Mouse (Mus musculus) frontal cortex, postnatal 14 days (tissue): ENCODE measurements around the gene Tmem201.
A peak's percentile ranks its signal among the peaks of the same experiment; 100 is the strongest.

Experiments
- DNase-seq, 2 experiments: peaks; one replicate each; pipeline ENCODE4 v3.0.0; 2022; ENCODE audit warnings: low spot score in 2 of 2

Tmem201 gene

DNA sequence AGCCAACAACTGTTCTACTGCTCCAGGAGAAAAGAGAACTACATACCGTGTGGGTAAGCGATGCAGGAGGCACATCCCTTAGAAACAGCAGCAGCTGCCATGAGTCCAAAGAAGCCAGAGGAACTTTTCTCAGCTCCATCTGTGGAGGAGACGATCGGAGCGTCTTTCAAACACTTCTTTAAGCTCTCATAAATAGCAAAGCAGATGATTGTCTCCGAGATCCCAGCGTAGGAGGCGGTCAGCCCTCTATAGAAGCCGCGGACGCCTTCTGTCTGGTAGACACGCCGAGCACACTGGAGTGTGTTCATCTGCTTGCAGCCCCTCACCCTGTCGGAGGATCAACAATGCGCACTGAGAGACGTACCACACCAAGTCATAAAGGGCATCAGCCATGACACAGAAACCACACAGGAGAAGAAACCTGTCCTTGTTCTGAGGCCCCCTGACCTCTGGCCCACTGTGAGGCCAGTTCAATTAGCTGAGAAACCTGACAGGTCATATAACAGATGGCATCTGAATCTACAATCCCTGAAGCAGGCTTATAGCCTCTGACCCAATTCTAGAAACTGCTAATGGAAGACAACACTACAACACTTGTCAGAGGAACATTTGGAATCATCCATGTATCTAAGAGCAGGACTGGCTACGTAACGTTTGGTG is 11.3 kb upstream of the Tmem201 start:
- no peak for DNase-seq

DNA sequence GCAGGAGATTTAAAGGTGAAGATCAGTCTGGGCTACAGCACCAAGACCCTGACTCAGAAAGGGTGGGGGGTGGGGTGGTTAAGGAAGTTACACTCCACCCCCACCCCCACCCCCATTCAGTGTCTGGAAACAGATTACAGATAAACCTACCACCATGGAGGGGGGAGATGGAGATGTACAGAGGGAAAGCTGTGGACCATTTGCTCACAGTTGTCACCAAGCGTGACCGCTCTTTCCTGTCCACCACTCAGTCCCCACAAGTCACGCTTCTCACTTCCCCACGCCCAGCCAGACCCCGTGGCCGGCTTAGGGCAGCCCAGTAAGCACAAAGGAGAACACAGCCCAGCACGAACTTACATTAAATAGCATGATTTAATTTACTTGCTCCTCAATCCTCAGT is 6.3 kb upstream of the Tmem201 start:
- no peak for DNase-seq

DNA sequence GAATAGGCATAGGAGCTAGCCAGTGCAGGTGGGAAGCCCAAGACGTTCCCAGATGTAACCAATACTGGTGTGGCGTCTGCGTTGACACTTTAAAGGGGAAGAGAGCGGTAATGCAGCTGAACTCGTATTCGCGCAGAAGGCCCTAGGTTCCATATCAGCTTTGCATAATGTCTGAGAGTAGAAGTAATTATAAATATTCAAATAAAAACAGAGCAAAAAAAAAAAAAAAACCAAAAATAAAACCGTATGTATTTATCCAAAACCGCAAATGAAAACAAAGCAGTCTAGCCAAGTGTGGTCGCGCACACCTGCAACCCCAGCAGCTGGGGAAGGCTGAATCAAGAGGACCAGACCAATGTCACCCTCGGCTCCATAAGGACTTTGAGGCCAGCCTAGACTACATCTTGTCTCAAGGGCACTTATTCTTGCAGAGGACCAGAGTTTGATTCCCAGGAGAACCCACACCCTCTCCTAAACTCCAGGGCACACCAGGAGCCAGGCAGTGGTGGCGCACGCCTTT is 4.2 kb upstream of the Tmem201 start:
- no peak for DNase-seq

DNA sequence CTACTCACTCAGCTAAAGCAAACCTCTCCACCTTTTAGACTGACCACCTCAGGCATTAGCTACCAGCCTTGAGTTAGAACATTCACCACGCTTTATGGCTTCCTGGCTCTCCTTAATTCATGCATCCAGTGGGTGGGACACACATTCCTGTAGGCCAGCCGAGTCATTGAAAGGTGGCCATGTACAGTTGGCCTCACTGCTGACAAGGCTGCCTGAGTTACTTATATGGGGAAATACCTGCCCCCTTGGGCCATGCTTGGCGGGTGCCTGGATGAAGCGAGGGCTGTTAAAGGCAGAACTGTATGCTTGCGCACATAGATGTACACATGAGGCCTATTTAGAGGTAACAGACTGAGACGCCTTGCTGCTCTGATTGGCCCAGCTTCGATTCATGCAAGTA is 2.5 kb upstream of the Tmem201 start:
- DNase-seq: no peak

DNA sequence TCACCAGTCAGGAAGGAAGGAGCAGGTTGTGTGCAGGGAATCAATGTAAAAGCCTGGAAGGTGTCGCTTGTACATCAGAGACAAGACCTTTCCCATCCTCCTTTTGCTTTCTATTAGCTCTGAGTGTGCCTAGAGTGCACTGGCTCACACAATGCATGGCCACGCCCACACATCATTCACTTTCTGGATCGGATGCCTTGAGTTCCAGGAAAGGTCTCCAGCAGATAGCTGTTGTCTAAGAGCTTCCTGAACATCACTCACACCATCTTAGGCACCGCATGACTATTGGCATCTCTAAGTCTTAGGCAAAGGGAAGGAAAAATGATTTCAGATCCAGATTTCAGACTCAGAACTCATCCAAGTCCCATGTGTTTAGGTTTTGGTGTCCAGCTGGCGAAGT is 1.6 kb upstream of the Tmem201 start:
- no peak for DNase-seq

DNA sequence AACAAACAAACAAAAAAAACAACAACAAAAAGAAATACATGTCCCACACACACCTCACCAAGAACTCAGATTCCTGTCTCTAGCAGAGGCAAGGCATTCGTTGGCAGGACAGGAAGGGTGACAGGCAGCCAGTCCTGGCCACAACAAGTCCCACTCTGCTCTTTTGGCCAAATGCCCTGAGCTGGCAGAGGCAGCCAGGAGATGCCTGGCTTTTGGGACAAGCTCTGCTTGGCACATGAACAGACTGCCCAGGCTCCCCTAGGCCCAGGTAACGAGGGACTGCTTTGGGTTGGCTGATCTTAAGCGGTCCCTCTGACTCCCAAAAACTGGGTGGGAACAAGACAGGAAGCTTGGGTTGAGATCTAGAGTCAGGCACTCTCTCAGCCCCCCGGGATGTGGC is 1.3 kb downstream of the Tmem201 start:
- no peak for DNase-seq

DNA sequence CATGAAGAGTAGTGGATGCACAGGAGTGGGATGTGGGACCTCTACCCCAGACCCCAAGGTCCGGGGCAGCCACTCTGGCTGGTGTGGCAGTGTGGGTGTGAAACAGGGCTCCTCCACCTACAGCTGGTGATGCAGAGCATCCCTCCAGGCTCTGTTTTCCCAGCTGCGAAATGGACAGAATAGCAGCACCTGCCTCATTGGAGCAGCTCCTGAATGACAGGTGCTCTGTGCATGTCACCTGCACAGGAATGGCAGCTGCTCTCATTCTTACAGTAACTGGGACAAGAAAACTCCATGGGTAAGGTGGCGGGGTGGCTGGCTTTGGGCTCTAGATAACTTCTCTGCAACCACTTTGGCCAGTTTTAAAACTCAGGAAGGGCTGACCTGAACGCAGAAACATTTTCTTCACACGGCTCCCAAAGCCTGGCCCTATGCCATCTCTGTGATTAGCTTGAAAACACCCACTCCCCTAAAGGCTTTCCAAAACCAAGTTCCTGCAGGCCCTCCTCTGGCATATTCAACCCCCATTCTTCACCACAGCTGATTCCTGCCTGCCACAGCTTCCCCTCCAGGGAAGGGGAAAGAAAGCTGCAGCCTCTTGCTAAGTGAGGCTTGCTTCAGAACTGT is 2.1 kb downstream of the Tmem201 start:
- DNase-seq: no peak

DNA sequence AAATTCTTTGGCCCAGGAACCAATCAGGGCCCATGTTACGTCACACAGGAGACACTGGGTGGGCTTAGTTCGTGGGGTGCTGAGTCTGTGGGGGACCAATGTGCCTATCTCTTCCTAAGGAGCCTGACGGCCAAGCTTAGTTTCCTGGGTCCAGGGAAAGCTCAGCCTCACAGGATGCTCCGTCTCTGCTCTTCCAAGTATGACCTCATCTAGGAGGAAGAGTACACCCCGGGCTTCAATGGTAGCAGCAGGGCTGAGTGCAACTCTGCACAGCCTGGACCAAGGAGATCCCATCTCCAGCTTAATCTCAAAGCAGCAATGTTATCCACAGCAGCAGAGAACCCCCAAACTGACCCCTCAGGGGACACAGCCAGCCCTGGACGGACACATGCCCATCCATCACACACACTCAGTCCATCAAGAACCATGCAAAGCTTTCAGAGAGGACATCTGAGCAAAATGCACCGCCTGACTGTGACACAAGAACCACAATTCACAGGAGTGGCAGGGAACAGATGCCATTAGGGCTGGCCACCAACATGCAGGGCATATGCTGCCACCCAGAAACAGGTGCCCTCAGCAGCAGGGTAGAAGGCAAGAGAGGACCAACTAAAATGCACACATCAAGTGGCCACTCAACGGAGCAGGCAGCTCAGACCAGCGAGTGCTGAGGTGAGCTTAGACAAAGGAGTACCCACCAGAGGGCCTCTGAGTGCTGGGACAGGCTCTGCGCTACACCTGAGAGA is 2.9 kb downstream of the Tmem201 start:
- DNase-seq: no peak

DNA sequence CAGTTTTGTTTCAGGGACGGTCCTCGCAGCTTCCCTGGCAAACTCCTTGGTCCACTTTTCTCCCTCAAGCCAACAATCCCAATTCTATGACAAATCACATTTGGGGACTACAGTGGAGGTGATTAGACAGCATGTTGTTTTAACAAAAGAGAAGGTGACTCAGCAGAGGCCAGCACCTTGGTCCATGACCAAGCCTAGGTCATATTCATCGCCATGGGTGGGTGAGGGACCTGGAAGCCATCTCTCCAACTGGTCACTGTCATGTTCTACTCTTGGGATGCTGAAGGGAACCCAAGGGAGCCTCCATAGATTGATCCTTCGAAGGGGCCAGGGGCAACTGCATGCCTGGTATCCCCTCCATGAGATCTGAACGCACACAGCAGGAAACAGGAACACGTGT is 3.6 kb downstream of the Tmem201 start:
- no peak for DNase-seq

DNA sequence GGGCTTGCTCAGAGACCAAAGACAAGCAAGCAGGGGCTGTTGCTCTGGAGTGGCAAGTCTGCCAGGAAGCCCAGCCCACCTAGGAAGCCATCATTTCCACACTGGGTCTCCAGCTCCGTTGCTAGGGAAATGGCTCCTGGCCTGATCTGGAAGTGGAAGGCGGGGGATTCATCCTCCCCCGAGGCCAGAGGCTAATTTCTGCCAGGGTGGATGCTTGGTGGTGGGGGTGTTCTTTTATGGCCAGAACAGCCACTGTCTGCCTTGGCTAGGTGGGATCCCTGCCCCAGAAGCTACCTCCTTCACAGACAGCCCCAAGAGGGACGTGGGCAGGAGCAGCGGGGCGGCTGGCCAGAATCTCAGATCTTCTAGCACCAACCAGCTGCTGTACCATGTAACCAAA is 4.1 kb downstream of the Tmem201 start:
- DNase-seq: no peak

DNA sequence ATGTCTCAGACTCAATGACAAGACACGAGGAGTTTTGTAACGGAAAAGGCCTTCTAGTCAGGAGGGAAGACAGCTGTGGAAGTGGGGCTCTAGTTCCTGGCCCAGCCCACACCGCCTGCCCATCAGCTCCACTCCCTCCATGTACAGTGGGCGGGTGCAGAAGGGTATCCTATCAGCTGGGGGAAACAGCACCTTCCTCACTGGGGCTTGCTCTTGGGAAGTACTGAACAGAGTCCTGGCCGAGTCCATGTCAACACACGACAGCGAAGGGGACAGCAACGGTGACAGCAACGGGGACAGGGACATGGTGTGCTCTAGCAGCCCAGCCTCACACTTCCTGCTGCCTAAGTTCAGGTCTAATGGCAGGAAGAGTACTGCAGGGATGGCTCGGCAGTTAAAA is 5.0 kb downstream of the Tmem201 start:
- DNase-seq: no peak

DNA sequence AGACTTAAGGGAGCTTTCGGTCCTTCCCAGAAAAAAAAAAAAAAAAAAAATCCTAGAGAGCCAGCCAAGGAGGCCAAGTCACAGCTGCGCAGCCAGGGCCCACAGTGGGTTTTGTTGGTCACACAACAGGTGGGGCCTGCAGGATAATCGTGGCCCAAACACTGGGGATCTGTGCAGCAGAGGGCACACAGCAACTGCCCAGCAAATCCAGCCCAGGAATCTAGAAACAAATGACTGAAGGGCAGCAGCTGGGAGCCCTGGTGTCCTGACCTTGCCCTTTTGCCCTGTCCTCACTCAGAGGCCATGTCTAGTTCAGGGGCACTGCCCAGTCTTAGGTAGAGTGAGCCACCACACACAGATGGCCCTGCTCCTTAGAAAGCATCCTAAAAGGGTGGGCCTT is 5.5 kb downstream of the Tmem201 start:
- no peak for DNase-seq

DNA sequence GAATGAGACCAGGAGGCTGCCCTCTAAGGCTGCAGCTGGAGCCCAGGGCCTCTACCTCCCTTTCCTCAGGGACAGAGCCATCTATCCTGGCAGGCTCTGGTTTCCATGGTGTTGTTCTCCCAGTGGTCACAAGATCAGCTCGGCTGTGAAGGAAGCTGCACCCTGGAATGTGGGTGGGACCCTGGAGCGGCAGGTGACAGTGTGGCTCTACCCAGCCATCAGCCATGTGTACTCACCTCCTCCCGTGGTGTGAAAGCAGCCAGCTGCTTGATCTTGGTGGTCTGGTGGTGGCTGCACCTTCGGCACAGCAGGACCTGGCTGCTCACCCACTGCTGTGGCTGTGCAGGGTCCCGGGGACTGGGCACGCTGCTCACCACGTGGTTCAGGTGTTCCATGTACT is 7.0 kb downstream of the Tmem201 start:
- DNase-seq: no peak

DNA sequence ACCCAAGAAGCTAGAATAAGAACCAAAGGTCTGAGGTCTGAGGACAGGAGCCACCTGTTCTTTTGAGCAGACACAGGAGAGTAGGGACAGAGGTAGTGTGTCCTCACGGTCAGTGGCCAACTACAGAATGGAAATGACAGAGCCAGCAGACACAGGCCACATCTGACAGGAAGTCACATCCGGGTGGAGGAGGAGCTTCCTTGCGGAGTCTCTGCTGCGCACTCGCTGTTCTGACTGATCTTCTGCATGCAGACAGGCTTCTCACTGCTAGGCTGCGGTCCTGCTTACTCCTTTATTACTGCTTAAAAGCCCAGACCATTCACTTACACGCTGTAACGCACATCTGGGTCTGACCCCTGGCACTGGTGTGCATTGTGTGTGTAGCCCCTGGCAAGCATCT is 9.0 kb downstream of the Tmem201 start:
- no peak for DNase-seq

DNA sequence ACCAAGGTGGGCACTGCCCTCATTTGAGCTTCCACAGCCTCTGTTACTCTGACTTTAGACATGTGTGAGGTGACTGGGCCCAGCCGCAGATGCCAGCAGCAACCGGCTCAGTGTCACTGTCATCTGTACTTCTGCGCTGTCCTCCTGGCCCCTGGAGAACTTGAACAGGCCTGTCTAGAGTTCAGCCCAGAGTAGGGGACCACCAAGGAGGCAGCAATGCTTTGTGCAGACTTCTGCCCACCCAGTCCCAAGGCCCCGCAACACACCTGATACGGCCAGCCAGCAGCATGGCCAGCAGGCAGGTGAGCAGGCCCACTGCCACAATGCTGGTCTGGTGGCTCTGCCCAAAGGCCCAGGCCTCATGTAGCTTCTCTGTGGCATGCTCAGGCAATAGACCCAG is 10.2 kb downstream of the Tmem201 start:
- no peak for DNase-seq

DNA sequence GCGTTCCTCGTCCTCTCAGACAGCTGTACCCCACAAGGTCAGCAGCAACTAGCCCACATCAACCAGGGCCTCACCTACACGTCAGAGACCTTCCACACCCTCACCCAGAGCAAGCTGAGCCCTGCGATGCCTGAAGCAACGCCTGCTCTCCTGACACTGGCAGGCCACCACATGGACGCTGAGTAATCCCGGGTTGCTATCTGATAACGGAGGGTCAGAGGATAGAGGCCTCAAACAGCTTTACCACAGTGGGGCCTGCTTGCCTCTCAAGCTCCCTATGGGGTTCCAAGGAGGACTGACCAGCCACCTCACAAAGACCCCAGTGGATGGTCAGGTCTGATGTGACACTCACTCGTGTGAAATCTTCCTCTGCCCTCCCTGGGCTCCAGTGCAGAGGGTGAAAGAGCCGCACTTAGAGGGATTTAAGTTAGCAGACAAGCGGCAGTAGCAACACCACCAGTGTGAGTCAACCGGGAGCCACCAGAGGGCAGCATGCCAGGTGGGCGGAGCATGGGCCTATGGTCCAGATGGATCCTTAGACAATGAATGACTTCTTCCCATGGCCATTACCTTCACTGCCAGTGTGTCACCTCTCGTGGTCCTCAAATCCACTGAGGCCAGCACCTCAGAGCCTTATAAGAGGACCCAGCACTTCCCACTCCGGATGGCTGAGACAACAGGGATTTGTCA is 12.0 kb downstream of the Tmem201 start:
- DNase-seq: peak in 1 of 2 experiments; percentile 65

DNA sequence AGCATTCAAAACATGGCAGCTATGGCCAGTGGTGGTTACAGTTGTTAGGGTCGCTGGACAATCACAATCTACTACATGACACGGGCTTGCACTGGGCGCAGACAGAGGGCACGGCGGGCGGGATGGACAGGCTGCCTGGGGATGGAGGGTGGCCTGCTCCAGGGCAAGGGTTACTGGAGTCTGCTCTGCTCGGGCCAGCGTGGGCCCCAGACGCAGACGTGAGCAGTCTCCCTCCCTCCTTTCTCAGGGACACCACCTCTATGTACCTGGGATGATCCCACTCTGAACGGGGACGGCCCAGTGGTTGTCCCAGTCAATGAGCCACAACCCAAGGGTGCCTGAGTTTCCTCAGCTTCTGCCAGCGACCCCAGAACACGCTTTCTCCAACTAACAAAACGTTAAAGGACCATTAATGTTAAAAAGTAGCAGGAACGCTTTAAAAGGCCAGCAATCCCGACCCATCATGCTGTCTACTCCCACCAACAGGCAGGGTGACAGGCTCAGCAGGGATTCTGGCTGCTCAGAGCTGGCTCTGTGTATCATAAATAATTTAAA is 12.9 kb downstream of the Tmem201 start:
- DNase-seq: no peak

DNA sequence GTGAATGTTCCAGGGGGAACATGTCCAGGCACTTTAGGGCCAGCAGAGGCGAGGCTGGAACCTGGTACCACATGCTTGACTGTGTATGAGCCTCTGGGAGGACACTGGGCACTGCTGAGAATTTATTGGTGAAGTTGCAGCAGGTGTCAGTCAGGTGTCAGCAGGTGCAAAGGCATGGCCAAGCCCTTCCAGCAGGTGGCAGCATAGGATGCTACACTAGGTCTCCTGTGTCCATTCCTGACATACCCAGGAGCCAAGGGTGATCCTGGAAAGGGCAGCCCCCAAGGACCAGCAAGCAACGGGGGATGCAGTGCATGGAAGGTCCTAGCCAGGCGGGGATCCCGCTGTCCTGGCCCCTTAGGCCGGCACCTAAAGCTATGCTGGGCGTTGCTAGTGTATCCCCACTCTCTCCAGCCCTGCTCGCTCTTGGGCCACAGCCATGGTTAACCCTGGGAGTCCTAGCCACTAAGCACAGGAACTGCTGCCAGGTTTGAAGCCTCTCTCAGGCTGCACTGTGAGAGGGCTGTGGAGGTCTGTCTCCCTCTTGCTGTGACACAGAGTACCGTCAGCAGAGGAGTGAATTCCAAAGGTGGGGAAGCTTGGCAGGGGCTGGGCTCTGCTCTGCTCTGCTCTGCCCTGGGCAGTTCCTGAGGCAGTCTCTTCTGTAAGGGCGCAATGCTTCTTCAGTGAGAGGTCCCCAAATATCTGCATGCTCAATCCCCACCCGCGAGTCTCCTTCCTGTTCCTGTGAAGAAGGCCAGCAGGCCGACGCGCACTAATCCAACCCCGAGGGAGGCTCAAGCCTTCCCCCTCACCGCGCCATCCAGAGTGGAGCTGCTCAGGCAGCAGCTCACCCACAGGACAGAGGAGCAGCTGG is 13.8 kb downstream of the Tmem201 start:
- no peak for DNase-seq

DNA sequence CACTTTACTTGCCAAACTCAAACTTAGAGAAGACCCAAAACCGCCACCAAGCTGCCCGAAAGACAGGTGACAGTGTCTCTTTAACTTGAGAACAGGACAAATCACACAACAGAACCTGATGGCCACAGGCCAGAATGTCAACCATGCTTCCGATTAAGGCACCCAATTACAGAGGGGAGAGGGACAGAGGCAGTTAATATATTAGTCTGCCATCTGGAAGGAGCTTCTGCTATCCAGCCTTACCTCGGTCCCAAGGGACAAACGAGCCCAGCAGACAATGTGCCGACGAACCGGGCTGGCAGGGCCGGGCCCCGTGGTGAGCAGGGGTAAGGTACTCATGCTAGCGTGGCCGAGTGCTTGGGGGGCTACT is 14.8 kb downstream of the Tmem201 start:
- DNase-seq: no peak

DNA sequence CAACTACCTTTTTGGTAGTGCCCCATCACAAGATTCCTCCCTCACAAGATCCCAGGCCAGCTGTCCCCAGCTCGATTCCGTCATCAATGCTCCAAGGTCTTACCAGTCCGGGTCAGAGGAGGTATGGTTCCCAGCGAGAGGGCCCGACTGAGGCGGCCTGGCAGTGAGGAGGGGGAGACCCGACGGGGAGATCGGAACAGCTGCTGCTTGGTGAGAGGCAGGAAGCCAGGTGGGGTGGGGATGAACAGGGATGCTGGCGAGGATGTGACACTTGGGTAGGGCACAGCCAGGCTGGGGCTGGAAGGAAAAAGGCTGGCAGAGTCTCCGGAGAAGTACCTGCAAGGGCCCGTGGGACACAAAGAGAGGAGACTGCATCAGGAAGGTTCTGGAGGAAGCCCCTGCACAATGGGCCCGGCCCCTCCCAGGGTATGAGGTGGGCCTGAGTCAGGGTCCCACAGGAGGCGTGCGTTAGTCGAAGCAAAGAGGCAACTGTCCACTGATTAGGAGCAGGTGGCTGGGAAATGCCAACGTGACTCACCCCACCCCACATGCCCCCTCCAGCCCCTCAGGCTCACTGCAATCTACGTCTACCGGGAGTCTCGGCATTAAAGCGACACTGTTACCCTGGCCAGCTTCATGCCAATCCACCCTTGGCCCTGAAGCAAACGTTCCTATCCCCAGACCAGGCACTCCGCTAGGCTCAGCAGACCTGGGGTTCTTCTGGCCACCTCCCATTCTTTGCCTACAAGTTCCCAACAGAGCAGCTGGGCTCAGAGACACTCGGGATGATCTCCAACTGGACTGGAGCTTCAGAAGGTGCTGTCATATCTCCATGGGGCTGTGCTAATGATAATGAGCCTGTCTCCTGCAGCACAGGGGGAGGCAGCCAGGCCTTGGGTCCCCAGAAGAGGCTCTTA is 15.5 kb downstream of the Tmem201 start:
- DNase-seq: no peak
